Mouse (Mus musculus) forebrain, embryonic 13.5 days (tissue): ENCODE measurements around the gene Apbb1ip. TPM values are rescaled to one million over a fixed set of nuclear protein-coding genes. Genes with fewer than 3 reads are reported as not detected.
A peak's percentile ranks its signal among the peaks of the same experiment; 100 is the strongest.

Source experiments
- ATAC-seq: fragments of 200-750 bp; cut with Nextera tagmentation; 2 replicates; pipeline ENCODE4 v1.8.0; 2017
- H3K27ac ChIP-seq: fragments of 300-500 bp; sonication (generic); 2 replicates; pipeline ENCODE4 v1.5.1; 2015; ENCODE audit warnings: inconsistent platforms, mild to moderate bottlenecking, moderate library complexity
- H3K27me3 ChIP-seq: fragments of 300-500 bp; sonication (generic); 2 replicates; pipeline ENCODE4 v1.6.1; 2015; ENCODE audit warnings: mild to moderate bottlenecking, inconsistent platforms
- H3K36me3 ChIP-seq: fragments of 300-500 bp; sonication (generic); 2 replicates; pipeline ENCODE4 v1.6.1; 2015; ENCODE audit warnings: mild to moderate bottlenecking, inconsistent platforms; ENCODE audit not compliant: poor library complexity, severe bottlenecking
- H3K4me1 ChIP-seq: fragments of 300-500 bp; sonication (generic); 2 replicates; pipeline ENCODE4 v1.6.1; 2015; ENCODE audit warnings: inconsistent platforms
- H3K4me2 ChIP-seq: fragments of 300-500 bp; sonication (generic); 2 replicates; pipeline ENCODE4 v1.6.1; 2015; ENCODE audit warnings: inconsistent platforms, mild to moderate bottlenecking, moderate library complexity
- H3K4me3 ChIP-seq: fragments of 300-500 bp; sonication (generic); 2 replicates; pipeline ENCODE4 v1.5.1; 2015; ENCODE audit warnings: mild to moderate bottlenecking, inconsistent platforms
- H3K9ac ChIP-seq: fragments of 300-500 bp; sonication (generic); 2 replicates; pipeline ENCODE4 v1.6.1; 2015; ENCODE audit warnings: mild to moderate bottlenecking, inconsistent platforms
- H3K9me3 ChIP-seq: fragments of 300-500 bp; sonication (generic); replicated peaks from 2 replicates; pipeline ENCODE4 v1.6.1; 2016; ENCODE audit warnings: inconsistent platforms
- WGBS: fragments of 180-500 bp; shearing (Covaris S2); methylation state at CpG from one replicate; pipeline ENCODE4 v1.1.7; 2015; 5-methylcytosine and 5-hydroxymethylcytosine counted together
- polyA plus RNA-seq: library from polyadenylated mRNA; unstranded; fragments of >200 nt; fragmentation: Nextera tagmentation; extraction: Ambion mirVana; gene quantifications from 2 replicates; pipeline ENCODE4 v1.2.1, GENCODE M21; 2015

The Apbb1ip gene
- 0.44 and 0.61 TPM in 2 replicates for polyA plus RNA-seq

DNA sequence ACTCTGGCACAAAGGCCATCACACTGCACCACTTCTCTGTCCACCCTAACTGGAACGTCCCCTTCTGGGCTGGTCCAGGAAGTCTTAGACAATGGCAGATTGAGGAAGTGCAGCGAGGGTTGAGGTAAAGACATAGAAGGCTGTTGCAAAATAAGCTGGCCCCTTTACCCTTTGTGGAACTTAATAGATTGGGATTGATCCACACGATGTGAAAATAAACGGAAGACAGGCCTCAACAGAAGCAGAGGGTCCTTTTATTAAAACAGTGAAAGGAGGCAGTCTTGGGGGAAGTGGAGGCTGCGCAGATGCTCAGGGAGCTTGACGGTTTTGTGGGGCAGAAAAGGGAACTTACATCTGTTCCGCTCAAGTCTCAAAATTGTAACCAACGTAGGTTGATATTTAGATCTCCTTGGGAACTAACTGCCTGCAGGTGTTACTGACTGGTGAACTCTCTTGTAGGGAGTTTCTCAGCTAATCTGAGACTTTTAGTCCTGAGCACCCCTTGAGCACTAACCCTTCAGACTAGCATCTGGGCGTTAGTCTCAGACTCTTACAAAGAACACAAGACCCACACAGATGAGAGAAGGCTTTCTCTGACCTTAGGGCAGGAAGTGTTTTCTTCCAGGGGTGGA is at the start of gene Apbb1ip:
Gene Apbb1ip, plus strand, starts transcription at position 546 of the 632 bp plus-strand sequence.
- Histone ChIP-seq H3K9ac (peak within 1 kb of the TSS; percentile 60), H3K4me2 (peak within 1 kb of the TSS; percentile 74), H3K27ac (no peak within 1 kb of the TSS), H3K4me1 (peaks cover 8% of the 10 kb centered on the region; the same call in 1 of the 2 replicates), H3K9me3 (no peaks in the 10 kb centered on the region), H3K4me3 (peak within 1 kb of the TSS; percentile 43), H3K27me3 (peaks cover 13% of the 10 kb centered on the region; the same call in 1 of the 2 replicates), H3K36me3 (no peaks in the 10 kb centered on the region)
- 28% methylated on average over 9 of the region's 9 CpGs for WGBS
- ATAC-seq, result peak; percentile 38

DNA sequence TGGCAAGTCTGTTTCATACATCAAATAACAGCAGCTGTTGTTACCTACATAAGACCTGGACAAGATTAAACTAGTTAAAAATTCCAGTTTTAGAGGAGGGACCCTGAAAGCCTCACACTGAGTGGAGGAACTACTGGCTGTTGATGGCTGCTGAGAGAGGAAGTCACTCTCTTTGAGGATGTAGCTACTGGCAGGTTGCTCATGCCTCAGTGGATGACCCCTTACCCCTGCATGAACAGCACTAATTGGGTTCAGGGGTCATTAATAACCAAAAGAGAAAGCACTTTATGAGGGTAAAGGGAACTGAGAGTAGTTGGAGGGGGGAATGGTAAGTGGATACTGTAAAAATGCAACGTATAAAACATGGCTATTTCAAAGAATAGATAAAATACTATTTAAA is 46.8 kb upstream of the Apbb1ip start:
- 79% methylated on average over 1 of the region's 1 CpGs for WGBS
- Histone ChIP-seq H3K4me3 (no peak overlapping the region), H3K36me3 (no peaks in the 10 kb centered on the region), H3K27me3 (no peaks in the 10 kb centered on the region), H3K9ac (no peak overlapping the region), H3K4me1 (no peaks in the 10 kb centered on the region), H3K9me3 (no peaks in the 10 kb centered on the region), H3K4me2 (no peak overlapping the region), H3K27ac (no peak overlapping the region)
- ATAC-seq, result no peak

DNA sequence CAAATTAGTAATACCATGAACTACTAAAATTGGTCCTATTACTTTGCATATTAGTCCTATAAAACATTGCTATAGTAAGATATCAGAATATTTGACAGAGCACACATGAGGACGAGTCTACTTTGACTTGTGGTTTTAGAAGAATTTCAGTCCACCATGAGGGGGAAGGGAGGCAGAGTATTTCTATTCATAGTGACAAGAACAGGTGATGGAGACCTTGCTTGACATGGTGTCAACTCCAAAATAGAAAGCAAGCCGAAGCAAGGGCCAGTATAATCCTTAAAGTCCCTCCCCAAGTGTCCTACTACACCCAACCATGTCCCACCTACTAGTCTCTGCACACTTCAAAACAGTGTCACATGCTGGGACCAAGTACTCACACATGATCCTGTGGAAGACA is 37.8 kb upstream of the Apbb1ip start:
- no peaks in the 10 kb centered on the region for H3K27me3 ChIP-seq
- no peaks in the 10 kb centered on the region for H3K36me3 ChIP-seq
- no peaks in the 10 kb centered on the region for H3K4me1 ChIP-seq
- no peak for ATAC-seq
- H3K9me3 ChIP-seq, result no peaks in the 10 kb centered on the region
- H3K27ac ChIP-seq, result no peak overlapping the region
- no peak overlapping the region for H3K4me3 ChIP-seq
- no peak overlapping the region for H3K4me2 ChIP-seq
- WGBS, result 74% methylated on average over 2 of the region's 2 CpGs
- H3K9ac ChIP-seq, result no peak overlapping the region

DNA sequence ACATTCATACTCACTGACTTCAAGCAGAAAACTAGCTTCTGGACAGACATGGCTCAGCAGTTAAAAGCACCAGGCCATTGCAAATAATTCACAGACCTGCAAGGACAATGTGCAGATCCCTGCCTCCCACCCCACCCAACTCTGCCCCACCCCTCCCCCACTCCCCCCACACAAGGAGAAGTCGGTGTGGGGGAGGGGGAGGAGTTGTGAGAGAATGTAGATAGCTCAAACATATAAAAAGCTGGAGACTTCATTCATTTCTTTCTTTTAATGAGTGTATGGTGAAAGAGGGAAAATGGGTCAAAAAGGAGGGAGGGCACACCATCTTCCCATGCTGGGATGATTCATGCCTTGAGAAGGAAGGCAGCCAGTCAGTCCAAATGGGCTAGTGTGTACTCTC is 34.5 kb upstream of the Apbb1ip start:
- 53% methylated on average over 1 of the region's 1 CpGs for WGBS
- Histone ChIP-seq H3K4me2 (no peak overlapping the region), H3K4me3 (no peak overlapping the region), H3K27me3 (no peaks in the 10 kb centered on the region), H3K9ac (no peak overlapping the region), H3K36me3 (no peaks in the 10 kb centered on the region), H3K27ac (no peak overlapping the region), H3K4me1 (no peaks in the 10 kb centered on the region), H3K9me3 (no peaks in the 10 kb centered on the region)
- no peak for ATAC-seq

DNA sequence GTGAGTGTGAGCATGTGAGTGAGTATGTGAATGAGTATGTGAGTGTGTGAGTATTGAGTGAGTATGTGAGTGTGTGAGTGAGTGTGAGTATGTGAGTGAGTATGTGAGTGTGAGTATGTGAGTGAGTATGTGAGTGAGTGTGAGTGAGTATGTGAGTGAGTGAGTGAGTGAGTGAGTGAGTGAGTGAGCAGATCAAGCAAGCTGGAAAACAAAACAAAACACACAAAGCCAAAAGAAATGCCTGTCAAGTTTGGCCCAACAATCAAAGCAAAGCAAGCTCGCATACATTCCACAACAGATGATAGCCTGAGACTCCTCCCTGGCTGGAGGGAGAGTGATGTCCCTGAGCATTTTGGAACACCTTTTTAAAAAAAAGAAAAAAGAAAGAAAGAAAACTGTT is 33.5 kb upstream of the Apbb1ip start:
- no peak overlapping the region for H3K4me3 ChIP-seq
- no peaks in the 10 kb centered on the region for H3K36me3 ChIP-seq
- H3K4me1 ChIP-seq, result no peaks in the 10 kb centered on the region
- no peak overlapping the region for H3K27ac ChIP-seq
- no peak for ATAC-seq
- no peak overlapping the region for H3K4me2 ChIP-seq
- H3K27me3 ChIP-seq, result no peaks in the 10 kb centered on the region
- H3K9me3 ChIP-seq, result no peaks in the 10 kb centered on the region
- no peak overlapping the region for H3K9ac ChIP-seq
- WGBS, result 64% methylated on average over 1 of the region's 1 CpGs

DNA sequence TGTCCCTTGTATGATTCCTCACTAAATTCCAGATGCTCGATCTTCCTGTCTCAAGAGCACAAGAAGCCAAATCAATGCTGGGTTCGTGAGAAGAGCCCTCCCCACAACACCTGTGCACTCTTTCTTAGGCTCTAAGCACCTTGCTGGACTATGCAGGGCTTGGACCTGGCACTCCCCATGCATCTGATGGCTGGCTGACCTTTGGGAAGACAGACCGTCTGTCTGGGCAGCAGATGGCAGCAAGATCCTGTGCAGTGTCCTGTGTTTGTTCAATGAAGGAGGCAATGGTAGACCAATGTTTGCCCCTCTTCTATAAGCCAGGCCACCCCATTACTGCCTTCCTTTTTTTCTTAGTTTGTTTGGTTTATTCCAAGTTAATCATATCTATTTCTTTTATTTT is 32.7 kb upstream of the Apbb1ip start:
- H3K9me3 ChIP-seq, result no peaks in the 10 kb centered on the region
- H3K4me2 ChIP-seq, result no peak overlapping the region
- no peaks in the 10 kb centered on the region for H3K27me3 ChIP-seq
- no peak overlapping the region for H3K27ac ChIP-seq
- H3K36me3 ChIP-seq, result no peaks in the 10 kb centered on the region
- 64% methylated on average over 3 of the region's 3 CpGs for WGBS
- no peak overlapping the region for H3K4me3 ChIP-seq
- no peaks in the 10 kb centered on the region for H3K4me1 ChIP-seq
- ATAC-seq, result no peak
- H3K9ac ChIP-seq, result no peak overlapping the region

DNA sequence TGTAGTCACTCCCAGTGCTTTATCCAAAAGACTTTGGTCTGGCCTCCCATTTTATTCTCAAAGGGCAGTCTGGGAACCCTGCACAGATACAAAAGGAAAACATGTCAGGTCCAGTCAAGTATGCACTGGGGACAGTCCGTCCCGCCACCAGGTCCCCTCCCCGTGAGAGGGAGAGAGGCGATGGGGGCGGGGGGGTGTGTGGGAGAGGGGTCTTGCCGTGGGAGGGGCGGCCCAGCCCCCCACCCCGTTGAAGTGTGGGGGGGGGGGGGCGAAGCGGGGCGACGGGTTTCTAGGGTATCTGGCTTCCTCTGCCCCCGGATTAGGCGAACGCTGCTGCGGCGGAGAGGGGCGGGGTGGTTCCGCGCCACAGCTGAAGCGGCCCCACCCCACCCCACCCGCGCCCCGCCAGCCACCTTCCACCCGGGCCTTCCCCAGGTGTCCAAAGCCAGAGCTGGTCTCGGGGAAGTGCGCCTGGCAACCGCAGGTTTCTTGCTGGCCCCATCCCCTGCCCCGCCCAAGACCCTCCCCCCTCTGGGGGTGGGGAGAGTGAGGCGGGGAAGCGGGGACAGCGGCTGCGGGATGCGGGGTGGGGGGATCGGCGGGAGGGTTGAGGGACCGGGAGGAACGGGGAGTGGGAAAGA is 29.7 kb upstream of the Apbb1ip start:
- WGBS, result 0% methylated on average over 16 of the region's 38 CpGs
- Histone ChIP-seq H3K9ac (no peak overlapping the region), H3K9me3 (no peaks in the 10 kb centered on the region), H3K4me1 (no peaks in the 10 kb centered on the region), H3K27ac (no peak overlapping the region), H3K36me3 (no peaks in the 10 kb centered on the region), H3K4me2 (no peak overlapping the region), H3K4me3 (no peak overlapping the region), H3K27me3 (no peaks in the 10 kb centered on the region)
- ATAC-seq, result no peak

DNA sequence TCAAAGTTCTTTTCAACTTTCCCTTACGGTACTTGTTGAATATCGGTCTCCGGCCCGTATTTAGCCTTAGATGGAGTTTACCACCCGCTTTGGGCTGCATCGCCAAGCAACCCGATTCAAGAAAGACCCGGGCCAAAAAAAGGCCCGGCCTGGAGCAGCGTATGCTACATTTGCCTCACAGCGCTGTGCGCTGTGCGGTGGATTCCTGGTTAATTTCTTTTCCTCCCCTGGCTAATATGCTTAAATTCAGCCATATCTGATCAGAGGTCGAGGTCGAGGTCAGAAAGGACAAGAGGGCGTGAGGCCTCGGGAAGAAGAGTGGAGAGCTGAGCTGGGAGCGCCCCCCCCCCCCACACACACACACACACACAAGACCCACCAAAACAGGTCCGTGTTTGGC is 29.0 kb upstream of the Apbb1ip start:
- Histone ChIP-seq H3K27me3 (no peaks in the 10 kb centered on the region), H3K4me1 (no peaks in the 10 kb centered on the region), H3K4me2 (no peak overlapping the region), H3K9me3 (no peaks in the 10 kb centered on the region), H3K27ac (no peak overlapping the region), H3K36me3 (no peaks in the 10 kb centered on the region), H3K9ac (no peak overlapping the region), H3K4me3 (no peak overlapping the region)
- no peak for ATAC-seq
- WGBS, result 4% methylated on average over 19 of the region's 19 CpGs

DNA sequence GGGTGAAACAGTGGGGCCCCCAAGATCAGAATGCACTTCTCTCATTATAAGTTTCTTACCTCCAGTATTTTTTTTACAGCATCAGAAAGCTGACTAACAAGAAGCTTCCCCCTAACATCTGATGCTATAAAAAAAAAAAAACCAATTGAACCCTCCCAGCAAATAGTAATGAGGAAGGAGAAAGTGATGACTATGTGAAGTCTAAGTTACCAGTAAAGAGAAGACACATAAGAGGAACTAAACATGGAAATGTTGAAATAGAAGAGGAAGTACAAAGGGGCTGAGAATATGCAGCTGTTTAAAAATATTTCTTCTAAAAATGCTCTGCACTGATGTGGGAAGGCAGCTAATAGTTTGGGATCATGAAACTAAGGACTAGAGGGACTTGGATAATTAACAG is 27.1 kb upstream of the Apbb1ip start:
- no peak for ATAC-seq
- no peaks in the 10 kb centered on the region for H3K36me3 ChIP-seq
- H3K9me3 ChIP-seq, result no peaks in the 10 kb centered on the region

DNA sequence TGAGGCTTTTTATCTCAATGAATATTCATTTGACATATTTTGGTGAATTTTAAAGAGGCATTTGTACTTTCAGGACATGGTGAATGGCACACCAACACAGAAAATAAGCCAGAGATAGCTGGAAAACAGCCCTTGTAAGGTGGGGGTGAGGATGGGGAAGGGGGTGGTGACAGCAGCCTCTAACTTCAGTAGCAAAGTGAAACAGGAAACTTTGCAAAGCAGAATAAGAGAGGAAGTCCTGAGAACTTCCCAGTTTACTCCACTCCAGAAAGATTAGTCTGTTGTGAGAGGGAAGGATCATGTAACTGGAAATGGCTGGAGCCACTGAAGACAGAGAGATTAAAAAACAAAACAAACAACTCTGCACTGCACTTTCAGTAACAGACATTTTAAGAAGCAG is 26.0 kb upstream of the Apbb1ip start:
- H3K27ac ChIP-seq, result no peak overlapping the region
- H3K9me3 ChIP-seq, result no peaks in the 10 kb centered on the region
- H3K27me3 ChIP-seq, result no peaks in the 10 kb centered on the region
- no peak for ATAC-seq
- H3K4me2 ChIP-seq, result no peak overlapping the region
- no peak overlapping the region for H3K4me3 ChIP-seq
- no peaks in the 10 kb centered on the region for H3K36me3 ChIP-seq
- no peaks in the 10 kb centered on the region for H3K4me1 ChIP-seq
- H3K9ac ChIP-seq, result no peak overlapping the region

More for the DNA sequence above, 27.1 kb upstream of the Apbb1ip start:
- Histone ChIP-seq H3K4me2 (no peak overlapping the region), H3K4me3 (no peak overlapping the region), H3K9ac (no peak overlapping the region), H3K27ac (no peak overlapping the region), H3K4me1 (no peaks in the 10 kb centered on the region), H3K27me3 (no peaks in the 10 kb centered on the region)

DNA sequence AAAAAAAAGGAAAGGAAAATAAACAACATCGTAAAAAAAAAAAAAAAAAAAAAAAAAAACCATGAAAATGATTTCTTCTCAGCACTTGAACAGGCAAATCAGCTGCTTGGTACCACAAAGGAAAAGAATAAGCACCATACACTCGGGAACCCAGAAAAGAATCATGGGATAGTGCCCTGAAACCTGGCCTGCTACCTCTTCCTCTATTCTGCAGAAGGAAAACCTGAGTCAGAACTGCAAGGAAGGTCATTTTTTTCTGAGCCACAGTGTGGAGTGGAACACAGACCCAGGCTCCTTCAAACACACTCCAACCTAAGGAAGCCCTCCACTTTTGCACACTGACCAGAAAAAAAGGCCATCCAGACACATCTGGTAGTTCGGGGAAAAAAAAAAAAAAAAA is 24.1 kb upstream of the Apbb1ip start:
- no peak overlapping the region for H3K4me2 ChIP-seq
- H3K27ac ChIP-seq, result no peak overlapping the region
- H3K4me1 ChIP-seq, result no peaks in the 10 kb centered on the region
- no peak for ATAC-seq
- no peaks in the 10 kb centered on the region for H3K9me3 ChIP-seq
- 78% methylated on average over 3 of the region's 3 CpGs for WGBS
- H3K4me3 ChIP-seq, result no peak overlapping the region
- H3K9ac ChIP-seq, result no peak overlapping the region
- no peaks in the 10 kb centered on the region for H3K36me3 ChIP-seq
- no peaks in the 10 kb centered on the region for H3K27me3 ChIP-seq

DNA sequence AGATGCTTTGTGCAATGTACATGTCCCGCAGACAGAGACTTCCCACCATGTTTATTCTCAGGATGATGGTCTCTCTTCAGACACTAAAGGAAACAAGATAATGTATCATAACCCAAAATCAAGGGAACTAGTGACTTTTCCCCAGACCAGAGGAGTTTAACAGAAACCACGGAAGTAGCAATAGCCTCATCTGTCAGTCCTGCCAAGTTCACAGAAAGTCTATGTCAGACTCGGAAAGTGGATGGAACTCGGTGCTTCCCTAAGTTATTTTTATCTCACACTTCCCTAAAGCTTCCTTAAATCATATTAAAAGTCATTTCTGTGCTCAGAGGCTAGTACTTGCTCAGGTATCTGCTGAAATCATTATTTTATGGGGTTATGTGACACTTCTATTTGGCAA is 21.4 kb upstream of the Apbb1ip start:
- Histone ChIP-seq H3K9me3 (no peaks in the 10 kb centered on the region), H3K4me1 (no peaks in the 10 kb centered on the region), H3K27me3 (no peaks in the 10 kb centered on the region), H3K4me2 (no peak overlapping the region), H3K9ac (no peak overlapping the region), H3K36me3 (no peaks in the 10 kb centered on the region), H3K4me3 (no peak overlapping the region), H3K27ac (no peak overlapping the region)
- no peak for ATAC-seq
- WGBS, result 87% methylated on average over 4 of the region's 4 CpGs
